Mouse (Mus musculus) erythroblast, embryonic 14.5 days (primary cell): Measurements from ENCODE around the gene Ubash3b.

Experiments used
- GATA1 ChIP-seq: IDR thresholded peaks from 2 replicates; pipeline ENCODE4 v1.6.1; 2012; ENCODE audit warnings: low read length, inconsistent platforms, mixed read lengths
- TAL1 ChIP-seq: IDR thresholded peaks from 3 replicates; pipeline ENCODE4 v1.6.1; 2012; ENCODE audit warnings: low read length, inconsistent platforms, mixed read lengths

DNA sequence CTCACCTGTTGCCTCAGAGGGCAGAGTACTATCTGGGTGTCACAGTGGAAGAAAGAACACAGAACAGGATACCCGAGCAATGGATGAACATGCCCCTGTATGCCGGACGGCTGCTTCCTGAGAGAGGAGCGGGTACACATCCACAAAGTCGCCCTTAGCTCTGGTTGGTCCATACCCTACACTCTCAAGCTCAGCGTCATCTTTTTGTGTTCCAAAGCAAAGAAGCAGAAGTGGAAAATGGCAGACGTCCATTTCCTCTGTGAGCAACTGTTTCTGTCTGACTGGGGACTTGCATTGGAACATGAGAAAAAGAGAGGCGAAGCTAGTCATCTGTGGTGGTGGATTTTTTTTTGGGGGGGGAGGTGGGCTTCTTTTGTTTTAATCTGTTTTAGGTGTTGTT lies 30.9 kb downstream of the Ubash3b start:
- TF ChIP-seq TAL1 (no peak), GATA1 (no peak)
